Mouse (Mus musculus) thymus, postnatal 10 days (tissue): Measurements from ENCODE around the gene Id2.

ENCODE experiments used
- DNase-seq, 2 experiments: peaks; one replicate each; pipeline ENCODE4 v3.0.0; 2021; ENCODE audit warnings: low spot score in 2 of 2

Id2 gene

DNA sequence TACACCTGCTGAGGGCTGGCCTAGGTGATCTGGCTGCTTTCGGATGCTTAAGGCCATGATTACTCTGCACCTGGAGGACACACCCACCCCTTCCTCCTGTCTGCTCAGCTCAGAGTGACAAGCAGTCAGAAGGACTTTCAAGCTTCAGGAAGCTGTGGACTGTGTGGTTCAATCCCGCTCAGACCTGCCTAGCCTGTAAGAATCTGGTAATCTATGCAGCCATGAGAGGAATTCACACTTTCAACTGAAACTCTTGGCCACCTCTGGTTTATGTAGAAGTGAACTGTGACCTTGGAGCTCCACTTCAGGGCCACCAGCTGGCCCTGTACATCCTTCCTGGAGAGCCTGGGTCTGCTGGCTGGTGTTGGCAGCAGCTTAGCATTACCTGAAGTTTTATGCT is 11.9 kb upstream of the Id2 start:
- no peak for DNase-seq

GRCm38 (mm10) chr12:25104541-25104940 is 7.6 kb upstream of the Id2 start:
- DNase-seq: no peak

DNA sequence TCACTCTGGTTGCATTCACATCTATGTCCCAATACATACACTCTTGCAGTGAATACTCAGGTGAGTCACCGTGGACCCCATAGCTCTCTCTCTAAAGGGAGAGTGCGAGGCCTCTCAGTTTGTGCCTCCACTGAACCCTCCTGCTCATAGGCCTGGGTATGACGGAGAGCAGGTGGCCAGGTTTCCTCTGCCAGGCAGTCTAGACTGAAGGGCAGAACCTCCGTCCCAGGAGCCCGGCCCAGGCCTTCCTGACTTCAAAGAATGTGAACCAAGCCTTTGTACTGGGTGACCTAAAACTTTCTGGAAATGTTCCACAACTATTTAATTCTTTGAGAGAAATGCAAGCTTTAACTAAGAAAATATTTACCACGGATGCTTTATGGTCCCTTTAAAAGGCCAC is 7.0 kb upstream of the Id2 start:
- no peak for DNase-seq

DNA sequence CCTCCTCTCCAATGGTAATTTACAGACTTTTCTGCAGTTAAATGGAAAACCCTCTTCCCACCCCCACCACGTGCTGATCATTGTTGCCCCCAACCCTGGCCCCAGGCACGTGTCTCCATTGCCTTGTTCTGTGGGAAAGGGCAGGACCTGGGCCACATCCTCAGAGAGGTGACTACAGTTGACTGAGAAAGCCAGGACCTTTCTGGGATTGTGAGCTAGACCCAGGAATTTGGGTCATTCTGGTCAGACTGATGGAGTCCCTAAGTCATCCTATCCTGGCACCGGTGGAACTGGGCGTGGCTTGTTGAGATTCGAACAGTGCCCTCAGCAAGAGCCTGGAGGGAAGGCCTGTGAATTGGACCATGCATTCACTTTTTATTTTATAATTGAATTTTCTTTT is 4.4 kb upstream of the Id2 start:
- no peak for DNase-seq

- no peak for DNase-seq
Measured at GRCm38 (mm10) chr12:25100411-25101217, 3.7 kb upstream of the Id2 start.

DNA sequence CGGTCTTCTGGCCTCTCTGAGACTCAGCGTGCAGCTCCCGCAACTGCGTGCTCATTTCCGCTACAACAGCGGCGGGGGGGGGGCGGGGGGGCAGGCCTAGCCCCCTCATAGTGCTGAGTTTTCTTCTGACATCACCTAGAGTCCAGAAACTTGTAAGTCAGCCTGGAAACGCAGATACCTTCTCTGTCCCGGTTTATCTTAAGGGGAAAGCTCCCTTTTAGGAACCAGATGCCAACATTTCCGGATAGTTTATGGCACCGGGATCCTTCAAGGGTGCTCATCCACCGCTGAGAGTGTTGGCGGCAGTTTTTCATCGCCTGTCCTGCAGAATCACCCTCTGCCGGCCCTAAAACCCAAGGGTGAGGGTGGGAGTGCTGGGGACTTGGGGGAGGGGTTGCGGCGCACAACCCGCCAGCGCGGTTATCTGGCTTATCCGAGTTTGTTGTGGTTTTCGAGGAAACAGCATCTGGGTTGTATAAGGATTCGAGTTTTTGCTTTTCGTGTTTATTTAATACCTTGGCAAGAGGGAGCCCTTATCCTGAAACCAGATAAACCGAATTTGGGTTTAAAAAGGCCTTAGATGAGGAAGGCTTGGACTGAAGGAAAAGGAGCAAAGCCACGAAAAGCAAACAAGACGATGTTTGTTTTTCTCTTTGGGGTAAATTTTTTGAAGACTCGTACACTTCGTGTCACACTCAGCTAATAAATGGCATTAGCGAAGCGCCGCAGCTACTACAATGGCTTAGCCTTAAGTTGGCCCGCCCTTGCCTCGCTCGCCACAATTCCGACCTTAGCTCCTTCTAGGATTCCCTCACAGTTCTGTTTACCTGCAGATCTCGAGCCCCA is 2.8 kb upstream of the Id2 start:
- DNase-seq: no peak

GRCm38 (mm10) chr12:25099313-25099562 is 2.3 kb upstream of the Id2 start:
- DNase-seq: peak in 1 of 2 experiments; percentile 10

GRCm38 (mm10) chr12:25098561-25099312 is 1.8 kb upstream of the Id2 start:
- peak; percentile 37 to 40 for DNase-seq

DNA sequence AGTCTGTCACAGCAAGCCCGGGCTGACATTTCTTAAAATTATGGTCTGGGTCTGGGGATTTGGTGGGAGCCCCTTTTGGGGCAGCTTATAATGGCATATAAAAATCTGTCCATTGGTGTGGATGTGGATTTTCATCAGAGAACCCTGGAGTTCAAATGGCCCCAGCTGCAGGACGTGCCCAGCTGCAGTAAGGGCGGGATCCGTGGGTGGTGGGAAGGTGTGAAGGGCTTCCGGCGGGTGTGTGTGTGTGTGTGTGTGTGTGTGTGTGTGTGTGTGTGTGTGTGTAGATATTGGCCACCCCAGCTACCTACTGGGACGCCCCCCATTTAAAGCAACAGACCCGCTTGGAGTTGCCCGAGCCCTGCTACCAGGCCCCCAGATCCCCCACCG is 1.2 kb upstream of the Id2 start:
- DNase-seq: peak; percentile 18 to 37

GRCm38 (mm10) chr12:25097210-25098160 is 545 bp upstream of the Id2 start:
- peak in 1 of 2 experiments; percentile 8 for DNase-seq

DNA sequence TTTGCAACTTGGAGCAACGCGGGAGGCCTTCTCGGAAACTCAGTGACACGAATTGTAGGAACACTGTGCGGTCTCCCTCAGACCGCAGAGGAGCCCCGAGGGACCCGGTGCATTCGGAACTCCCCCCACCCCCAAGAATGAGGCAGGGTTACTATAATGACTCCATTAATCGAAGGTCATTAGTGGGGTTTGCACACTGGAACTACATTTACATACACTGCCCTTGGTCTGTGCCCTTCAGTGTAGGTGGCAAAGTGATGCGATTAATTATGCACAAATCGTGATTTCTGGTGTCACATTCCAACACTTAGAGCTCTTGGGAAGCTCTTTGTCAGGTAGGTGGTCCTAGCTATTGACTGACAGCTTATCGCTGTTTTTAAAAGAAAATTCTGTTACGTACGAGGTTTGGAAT is 294 bp downstream of the Id2 start:
- no peak for DNase-seq

DNA sequence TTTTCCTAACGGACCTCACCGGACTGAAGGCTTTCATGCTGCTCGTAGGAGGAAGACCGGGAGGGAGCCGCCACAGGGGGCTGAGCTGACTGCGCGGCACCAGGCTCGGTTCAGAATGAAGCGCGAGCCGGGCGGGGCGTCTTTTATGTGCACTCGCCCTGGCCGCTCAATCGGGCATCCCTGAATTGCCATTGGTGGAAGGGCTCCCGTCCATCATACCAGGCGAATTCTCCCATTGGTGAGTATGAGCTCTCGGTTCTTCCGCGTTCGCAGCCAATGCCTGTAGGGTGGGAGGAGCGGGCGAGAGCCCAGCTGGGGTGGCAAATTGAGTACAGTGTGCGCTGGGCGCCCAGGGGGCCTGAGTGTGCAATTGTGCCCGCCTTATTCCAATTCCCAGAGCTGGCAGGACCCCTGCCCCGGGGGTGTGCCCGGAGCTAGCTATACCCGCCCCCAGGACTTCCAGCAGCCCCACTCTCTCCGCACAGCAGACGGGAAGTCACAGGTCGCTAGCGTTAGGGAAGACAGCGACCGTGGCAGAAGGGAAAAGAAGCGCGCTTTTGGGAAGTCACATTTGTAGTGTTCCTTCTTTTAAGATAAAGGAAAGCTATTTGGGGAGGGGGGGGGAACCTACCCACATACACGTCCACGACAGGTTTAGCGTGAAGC is 833 bp downstream of the Id2 start:
- DNase-seq: peak; percentile 94 to 95

- DNase-seq: no peak
Measured at GRCm38 (mm10) chr12:25095538-25095937, 1.4 kb downstream of the Id2 start.

DNA sequence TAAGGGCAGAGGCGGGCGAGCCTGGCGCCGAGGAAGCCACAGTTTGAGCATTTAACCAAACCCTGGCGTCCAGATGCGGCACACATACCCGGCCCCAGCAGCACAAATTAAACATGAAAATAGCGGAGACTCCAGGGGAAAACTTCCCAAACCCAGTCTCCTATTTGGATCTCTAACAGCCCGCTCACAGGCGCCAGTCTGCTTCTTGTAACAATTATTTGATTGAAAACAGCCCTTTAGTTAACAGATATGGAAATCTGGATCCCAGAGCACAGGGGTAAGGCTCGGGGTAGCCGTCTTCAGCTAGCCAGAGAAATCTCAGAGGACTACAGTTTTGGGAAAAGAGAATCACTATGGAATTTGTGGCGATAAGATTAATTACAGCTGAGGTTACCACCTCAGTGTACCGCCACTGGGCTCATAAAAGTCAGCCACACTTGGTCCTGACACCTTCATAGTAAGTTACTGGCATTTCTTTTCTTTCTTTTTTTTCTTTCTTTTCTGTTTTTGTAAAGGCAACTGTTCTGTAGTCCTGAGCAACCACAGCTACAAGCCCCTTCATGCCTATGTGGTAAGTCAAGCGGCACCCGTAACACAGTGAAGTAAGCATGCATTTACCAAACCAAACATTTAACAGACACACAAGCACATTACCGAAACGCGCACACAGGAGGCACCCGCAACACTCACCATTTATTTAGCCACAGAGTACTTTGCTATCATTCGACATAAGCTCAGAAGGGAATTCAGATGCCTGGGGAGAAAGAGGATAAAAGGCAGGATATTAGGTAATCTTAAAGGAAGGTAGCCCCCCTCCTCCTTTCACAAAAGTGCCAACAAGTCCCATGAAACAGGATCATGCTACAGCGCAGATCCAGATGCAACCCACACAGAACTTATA is 2.1 kb downstream of the Id2 start:
- DNase-seq: peak in 1 of 2 experiments; percentile 8

DNA sequence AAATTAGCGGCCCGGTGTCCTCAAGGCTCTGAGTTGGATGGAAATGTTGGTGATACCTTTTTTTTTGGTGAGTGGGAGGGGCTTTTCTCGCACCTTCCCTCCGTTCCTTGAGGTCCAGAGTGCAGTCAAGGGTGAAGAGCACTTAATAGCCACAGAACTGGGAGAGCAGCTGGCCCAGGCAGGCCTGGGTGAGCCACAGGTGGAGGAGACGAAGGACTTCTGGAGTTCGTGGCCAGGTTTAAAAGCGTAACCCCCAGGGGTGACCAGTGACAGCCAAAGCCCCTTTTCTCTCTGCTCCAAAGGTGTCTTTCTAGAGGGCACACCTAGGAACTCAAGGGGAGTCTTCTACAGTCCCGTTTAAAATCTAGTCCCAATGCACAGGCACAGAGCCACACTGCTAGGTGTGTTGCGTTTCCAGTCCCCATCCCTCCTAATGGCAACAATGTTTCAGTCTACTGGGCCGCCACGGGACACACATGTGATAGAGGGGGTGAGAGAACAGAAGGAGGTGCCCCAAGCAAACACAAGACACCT is 3.6 kb downstream of the Id2 start:
- DNase-seq: peak in 1 of 2 experiments; percentile 8

- peak; percentile 56 to 58 for DNase-seq
Measured at GRCm38 (mm10) chr12:25092751-25093211, 4.2 kb downstream of the Id2 start.

GRCm38 (mm10) chr12:25092027-25092704 is 4.8 kb downstream of the Id2 start:
- DNase-seq: peak; percentile 68 to 86

DNA sequence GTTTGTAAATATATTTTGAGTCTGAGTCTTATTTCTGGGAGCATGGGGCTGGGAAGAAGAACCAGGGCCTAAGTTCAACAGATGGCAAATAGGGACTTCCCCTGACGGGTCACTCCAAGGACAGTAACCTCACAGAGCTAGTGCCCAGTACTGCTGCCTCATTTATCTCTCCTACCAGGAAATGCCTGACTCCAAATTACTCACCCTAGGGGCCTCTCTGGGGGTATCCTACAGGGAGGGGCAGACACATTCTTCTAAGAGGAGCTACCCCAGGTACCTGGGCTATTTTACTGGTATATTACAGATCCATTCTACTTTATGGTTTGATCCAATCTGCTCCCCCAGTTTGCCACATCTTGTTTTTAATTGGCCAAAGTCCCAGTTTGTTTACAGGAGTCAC is 7.5 kb downstream of the Id2 start:
- DNase-seq: no peak

DNA sequence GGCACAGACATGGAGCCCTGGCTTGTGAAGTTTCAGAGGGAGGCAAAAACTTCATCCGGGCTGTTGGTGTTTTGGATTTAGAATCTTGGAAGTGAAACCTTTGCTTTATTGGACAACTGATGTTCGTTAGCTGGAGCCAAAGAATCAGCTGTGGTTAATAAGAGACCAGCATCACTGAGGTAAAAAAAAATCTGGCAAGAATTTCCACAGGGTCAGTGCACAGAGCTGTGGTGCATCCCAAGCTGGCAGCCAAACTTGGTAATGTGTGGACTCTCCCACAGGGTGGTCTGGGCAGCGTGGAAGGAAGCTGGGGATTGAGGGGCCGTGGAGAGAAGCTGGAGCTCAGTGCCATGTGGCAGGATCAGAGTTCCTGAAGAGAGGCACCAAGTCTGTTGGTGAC is 10.0 kb downstream of the Id2 start:
- DNase-seq: no peak
